Mouse (Mus musculus) Muller cell, postnatal 12 days (primary cell): ENCODE measurements around the gene Ndufb6.

Source experiments
- DNase-seq: peaks from one replicate; pipeline ENCODE4 v3.0.0-alpha.2; 2015; ENCODE audit errors: inconsistent ontology term

Gene Ndufb6

DNA sequence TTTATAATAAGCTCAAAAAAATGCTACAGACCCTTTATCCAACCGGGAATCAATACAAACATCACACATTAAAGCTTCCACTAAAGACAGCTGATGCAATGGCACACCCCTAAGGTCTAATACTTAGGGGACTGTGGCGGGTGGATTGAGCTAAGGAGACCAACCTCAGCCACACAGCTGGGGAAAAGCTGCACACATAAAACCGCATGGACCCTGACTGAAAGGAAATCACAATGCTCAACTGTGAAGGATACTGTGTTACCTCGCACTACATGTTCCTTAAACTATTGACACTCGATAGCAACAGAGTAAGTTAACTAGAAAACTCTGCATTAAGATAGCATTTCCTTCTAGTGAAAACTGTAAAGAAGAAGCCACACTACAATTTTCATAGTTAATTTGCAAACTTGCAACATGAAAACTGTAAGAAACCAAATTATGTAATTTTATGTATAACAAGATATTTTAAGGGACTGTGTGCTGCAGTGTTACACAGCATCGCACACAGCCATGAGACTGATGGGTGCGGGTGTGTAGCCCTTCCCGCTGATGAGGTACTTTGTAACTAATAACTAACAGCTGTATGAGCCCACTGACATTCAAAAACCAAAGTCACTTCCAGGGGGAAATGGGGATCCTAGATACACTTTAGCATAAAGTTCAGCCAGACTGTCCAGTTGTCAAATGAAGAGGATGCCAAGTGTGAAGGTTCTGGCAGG lies 24.7 kb downstream of the Ndufb6 start:
- no peak for DNase-seq

DNA sequence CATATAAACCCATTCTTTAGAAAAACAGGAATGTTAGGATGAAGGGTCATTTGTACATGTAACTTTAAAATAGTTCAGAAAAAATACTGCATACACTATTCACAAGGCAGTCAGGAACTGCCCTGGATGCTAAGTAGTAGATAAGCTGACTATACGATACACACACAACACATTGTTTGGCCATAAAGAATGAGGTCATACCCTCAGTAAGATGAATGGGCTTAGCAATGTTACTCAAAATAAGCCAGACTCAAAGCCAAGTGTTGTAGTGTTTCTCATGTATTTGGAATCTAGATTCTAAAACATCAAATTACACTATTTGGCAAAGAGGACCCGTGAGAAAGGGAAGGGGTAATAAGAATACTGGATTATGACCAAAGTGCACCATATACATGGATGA lies 25.5 kb downstream of the Ndufb6 start:
- peak; percentile 23 for DNase-seq

DNA sequence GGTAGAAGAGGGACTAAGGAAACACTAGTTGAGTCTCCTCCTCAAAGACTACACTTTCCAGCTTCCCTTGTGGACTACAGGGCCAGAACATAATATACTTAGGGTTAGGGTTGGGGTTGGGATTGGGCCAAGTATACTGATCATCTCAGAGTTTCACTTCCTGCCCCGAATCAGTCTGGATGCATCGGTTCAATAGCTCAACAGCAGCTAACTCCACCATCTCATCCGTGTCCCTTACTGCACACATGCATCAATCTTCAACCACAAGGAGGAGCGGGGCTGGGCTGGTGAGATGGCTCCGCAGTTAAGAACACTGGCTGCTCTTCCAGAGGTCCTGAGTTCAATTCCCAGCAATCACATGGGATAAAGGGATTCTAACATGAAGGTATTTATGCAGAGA lies 28.2 kb downstream of the Ndufb6 start:
- DNase-seq: no peak

DNA sequence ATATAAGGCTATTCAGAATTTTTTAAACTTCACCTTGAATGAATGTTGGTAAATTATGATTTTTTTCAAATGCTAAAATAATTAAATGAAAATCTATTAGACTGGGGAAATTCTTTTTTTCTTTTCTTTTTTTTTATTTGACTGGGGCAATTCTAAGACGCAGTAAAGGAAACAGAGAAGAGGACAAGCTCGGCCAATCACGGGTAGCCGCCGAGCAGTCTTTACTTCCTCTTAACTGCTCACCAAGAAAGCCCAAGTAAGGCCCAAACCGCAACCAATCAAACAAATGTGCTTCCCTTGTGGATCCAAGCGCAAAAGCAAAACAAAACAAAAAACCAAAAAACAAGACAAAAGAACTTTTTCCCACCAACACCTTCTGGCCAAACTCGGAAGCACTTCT lies 35.2 kb downstream of the Ndufb6 start:
- no peak for DNase-seq

DNA sequence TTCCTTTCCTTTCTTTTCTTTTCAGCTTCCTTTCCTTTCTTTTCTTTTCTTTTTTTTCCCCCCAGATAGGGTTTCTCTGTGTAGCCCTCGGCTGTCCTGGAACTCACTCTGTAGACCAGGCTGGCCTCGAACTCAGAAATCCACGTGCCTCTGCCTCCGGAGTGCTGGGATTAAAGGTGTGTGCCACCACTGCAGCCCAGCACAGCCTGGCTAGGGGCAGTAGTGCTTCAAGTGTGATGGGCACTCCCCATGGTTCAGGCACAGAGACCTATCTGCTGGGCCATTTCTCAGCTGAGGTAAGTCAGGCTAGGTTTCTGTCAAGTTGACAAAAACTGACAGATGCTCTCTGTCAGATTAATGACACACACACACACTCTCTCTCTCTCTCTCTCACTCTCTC lies 36.2 kb downstream of the Ndufb6 start:
- DNase-seq: no peak

DNA sequence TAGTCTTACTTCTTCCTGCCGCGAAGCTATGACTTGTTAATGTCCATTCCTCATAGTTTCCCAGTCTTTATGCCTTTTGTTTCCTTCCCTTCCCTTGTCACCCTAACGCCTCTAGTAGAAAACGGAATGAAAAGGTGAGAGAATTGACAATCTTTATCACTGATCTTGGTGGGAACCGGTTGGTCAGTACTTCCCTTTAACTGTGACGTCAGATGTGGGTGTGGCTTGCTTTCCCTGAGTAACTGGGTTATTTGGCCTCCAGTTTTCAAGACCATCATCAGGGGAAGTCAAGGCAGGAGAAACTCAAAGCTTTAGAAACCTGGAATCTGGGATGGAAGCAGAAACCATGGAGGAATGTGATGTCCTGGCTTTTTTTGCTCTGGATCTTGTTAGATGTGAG lies 37.3 kb downstream of the Ndufb6 start:
- no peak for DNase-seq

DNA sequence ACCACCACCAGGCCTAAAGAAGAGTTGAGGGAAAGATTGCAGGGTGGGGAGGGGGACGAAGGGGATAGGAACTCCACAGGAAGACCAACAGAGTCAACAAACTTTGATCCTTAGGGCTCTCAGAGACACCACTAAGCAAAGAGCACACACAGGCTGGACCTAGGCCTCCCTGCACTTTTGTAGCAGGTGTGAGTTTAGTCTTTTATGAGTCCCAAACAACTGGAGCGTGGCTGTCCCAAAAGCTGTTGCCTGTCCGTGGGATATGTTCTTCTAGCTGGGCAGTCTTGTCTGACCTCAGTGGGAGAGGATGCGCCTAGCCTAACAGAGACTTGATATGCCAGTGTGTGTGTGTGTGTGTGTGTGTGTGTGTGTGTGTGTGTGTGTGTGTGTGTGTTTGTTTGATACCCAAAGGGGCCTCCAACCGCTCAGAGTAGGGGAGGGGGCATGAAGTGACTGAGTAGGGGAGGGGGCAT lies 38.9 kb downstream of the Ndufb6 start:
- DNase-seq: no peak

DNA sequence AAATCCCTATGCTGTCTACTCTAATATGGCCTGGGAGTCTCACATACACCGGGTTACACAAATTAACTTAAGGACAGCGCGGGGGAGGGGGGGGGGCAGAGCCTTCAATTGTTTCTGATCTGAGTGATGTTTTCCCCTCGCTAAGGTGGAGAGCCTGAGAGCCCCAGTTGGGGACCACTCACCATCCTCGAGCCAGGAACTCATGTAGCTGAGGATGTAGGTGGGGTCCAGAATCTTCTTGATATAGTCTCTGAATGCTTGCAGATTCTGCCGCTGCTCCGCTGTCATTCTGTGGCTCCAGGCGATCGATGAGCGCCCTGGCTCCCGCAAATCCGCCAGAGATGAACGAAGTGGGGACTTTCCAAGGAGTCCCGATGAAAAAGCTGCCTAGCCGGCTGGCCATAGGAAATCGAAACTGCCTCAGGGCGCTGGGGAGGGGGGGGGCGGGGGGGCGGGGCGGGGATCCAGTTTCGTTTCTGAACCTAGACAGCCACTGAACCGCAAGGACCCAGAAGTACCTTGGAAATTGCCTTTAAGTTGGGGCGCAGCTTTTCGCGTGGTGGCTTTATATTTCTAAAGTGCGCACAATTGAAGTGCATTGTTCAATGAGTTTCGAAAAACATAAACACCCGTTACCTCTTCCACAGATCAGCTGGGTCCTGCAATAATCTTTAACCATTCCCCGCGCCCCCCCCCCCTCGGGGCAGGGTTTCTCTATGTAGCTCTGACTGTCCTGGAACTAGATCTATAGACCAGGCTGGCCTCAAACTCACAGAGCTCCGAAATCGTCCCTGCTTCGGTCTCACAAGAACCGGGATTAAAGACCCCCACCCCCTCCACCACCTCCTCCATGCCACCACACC lies 39.6 kb downstream of the Ndufb6 start, which contains the start of gene Ddx58:
Gene Ddx58 (minus strand): TSS at position 420 of the 863 bp plus-strand sequence.
- DNase-seq: peak; percentile 61

DNA sequence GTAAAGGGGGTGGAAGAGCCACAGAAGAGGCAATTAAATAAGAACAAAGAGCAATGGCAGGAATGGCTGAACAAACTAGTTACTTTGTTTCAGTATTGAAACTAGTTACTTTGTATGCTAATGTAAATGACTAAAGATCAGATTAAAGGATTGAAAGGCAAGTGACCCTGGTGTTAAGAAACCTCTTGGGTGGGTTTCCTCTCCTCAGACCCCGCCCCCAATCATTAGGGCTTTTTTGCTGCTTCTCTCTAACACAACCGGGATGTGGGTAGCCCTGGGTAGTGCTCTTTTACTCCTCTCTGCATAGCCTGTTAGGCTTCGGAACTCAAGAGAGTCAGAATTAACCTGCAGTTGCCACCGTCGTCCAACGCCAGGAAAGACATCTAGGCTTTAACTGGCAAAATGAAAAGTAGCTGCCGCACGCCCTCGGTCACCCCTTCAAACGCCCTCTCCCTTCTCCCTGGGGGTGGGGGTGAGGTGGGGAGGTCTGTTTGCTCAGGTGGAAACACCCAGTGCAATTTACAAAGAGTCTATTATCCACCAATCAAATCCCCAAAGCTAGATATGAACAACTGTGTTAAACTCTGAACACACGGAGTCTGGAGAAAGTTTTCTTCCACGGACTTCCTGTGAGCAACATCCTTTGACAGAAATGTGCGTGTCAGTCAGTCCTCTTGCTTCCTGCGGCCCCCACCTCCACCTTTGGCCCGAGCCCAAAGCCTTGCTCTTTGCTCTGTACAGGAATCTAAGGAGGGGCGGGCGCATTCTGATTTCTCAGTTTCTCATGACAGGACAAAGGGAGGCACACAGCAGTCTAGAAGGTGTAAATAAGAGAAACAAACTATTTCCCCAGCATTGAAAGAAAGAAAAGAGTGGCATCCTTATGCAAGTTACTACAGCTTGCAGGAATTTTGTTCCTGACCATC lies 40.5 kb downstream of the Ndufb6 start:
- DNase-seq: peak; percentile 87

DNA sequence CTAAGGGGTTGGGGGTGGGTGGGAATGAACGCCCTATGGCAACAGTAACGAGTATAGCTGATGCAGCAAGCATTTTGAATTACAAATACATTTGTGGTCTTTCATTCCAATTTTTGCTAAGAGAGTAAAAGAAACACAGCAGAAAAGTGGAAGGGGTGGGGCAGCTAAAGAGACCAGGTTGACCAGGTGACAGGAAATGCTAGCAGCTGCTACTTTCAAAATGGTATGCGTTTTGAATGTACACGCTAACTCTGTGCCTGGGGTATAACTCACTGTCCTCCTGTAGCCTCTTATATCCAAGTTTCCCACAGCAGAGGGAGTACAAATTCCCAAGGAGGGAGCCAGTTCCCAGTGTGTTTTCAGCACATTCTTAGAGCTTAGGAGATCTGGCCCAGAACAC lies 42.4 kb downstream of the Ndufb6 start:
- no peak for DNase-seq

DNA sequence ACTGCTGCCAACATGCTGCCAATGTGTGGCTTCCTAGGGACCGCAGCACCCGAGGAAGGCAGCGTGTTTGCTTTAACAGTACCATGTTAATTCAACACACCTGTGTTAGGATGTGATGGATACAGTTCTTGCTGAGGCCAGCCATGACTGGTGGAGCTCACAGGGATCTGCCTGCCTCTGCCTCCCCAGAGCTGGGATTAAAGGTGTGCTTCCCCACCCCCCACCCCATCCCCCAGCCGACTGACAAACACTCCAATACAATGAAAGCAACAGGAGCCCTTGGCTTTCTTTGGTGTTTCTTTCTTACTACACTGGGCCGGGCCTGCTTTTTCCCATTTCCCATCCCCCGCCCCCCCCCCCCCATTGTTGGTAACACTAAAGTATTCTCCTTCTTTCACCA lies 45.0 kb downstream of the Ndufb6 start:
- DNase-seq: no peak

DNA sequence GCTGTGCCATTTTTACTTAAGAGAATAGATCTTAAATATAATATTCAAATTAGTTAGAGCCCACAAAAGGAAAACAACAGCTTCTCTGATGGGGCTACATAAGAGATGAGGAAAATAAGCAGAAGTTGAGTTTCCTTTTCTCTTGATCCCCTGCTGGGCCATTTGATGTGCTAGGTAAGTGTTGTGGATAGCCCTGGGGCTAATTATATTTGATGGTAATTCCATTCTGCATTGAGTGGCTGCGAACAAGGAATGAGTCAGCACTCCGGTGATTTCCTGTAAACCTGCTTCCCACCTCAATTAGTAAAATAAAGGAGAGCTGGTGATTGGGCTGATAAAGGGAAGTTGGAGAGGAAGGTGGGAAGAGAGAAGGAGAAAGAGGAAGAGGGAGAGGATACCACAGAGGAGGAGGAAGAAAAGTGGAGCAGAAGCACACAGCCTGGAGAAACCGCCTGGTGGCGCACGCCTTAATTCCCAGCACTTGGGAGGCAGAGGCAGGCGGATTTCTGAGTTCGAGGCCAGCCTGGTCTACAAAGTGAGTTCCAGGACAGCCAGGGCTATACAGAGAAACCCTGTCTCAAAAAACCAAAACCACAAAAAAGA lies 46.1 kb downstream of the Ndufb6 start:
- DNase-seq: no peak

DNA sequence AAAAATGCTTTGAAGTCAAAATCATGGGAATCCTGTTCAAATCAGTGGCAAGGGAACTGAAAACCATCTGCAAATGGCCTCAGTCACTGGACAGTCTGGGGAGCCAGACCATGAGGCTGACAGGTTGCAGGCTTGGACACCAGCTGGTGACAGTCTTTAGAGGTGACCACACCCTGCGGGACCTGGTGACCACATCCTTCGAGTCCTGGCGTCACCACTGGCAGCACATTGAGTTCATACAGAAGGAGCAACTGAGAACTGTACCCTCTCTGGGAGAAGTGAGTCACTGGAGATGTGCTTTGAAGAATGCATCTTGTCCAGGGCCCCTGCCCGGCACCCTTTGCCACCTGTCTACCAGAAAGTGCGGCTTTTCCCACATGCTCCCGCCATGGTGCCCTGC lies 49.5 kb downstream of the Ndufb6 start:
- DNase-seq: no peak

DNA sequence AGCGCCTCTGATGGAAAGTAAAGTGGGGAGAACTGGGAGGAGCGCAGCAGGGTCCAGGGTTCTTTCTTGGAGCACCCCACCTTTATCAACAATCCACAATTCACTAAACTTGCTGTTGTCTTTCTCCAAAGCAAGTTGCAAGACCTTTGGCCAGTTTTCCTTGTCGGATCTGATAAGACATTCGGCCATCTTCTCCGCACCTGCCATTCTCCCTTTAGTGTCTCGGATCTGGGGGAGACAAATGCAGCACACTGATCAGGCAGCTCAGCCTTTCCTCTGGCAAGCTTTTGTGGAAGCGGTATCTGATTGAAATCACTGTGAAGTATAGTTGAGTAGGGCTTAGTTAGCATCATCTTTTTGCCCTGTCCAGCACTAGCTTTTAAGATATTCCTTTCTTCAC lies 51.3 kb downstream of the Ndufb6 start:
- no peak for DNase-seq

DNA sequence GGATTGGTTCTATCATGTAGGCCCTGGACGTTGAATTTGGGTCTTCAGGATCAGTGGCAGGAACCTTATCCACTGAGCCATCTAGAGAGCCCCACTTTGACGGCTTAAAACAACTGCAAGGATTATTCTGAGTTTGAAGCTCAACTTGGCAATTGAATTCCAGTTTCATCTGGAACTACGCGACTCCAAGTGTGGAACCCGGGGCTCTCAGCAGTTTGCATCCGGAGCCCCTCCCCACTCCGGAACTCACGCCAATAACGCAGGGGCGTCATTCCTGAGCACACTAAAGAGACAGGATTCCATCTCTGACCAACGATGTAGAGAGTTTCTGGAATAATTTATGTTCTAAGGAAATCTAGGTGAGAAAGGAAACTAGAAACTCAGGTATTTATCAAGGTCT lies 52.1 kb downstream of the Ndufb6 start:
- no peak for DNase-seq

DNA sequence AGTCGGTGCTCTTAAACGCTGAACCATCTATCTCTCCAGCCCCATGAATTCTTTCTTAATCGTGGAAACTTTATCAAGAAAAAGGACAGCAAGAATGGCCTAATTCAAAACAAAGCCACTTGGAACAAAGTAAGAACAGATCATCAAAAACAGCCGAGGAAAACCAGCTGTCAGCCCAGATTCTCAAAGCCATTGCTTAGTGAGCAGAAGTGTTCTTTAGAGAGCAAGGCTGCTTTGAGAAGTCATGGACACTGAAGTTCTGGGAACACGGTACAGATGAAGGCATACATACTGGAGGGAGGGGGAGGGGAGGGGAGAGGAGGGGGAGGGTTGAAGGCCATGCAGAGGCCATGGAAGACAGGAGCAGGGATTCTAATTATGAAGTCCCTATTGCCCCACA lies 53.1 kb downstream of the Ndufb6 start:
- DNase-seq: no peak

DNA sequence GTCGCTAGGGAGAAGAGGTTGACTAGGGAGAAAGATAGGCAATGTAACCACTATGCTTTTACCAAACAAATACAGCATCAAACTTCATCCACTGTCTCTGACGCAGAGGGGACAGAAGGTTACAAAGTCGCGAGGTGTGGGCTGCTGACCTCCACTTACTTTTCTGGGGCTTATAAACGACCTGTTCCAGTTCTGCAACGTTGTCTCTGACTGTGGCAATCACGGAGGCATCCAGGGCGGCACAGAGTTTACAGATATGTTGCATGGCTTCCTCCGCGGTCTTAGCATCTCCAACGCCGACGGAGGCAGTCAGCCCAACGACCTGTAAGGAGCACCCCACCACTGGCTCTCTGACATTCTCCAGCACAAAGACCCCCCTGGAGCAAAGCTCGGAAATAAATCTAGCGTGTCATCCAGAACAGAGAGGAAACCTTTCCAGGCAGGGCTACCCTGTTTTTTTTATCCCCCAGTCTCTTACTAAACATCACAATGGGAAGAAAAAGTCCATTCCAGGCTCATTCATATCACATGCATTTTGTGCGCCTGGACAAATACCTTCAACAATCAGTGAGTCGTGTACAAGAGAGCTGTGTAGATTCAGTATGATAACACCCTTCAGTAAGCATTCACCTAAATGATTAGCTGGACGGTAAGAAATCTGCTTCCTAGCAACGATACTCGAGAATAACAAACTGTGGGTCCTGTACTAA lies 57.2 kb downstream of the Ndufb6 start:
- DNase-seq: no peak

DNA sequence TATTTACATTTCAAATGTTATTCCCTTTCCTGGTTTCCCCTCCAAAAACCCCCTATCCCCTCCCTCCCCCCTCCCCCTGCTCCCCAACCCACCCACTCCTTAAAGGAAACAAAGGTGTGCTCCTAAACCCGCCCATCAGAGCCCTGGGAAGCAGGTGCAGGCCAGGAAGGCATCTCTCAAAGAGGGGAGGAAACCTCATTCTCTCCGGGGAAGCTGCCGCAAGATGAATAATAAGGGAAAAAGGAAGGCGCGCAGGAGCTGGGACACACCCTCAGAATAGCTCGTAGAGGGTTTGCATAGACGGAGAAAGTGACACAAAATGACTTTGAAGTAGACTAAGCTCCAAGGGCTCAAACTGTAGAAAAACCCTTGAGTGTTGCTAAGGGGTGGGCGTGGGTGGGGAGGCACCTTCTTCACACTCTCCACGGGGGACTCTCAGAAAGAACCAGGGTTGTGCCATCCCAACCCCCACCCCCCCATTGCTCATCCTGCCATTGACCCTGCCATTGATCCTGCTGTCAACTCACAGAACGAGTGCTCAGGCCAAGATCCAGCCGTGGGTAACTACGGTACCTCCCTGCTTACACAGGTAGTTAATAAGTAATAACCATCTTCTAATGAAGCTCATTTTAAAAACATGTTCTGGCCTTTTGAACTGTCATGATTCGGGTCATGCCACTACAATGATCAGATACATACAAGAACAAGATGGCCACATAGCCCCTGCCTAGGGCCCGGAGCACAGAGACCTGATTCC lies 58.0 kb downstream of the Ndufb6 start:
- no peak for DNase-seq
